Mouse (Mus musculus) thymus, postnatal 14 days (tissue): ENCODE measurements around the gene Sf3a1.
A peak's percentile ranks its signal among the peaks of the same experiment; 100 is the strongest.

ENCODE experiments used
- DNase-seq: peaks from one replicate; pipeline ENCODE4 v3.0.0; 2021

The Sf3a1 gene

GRCm38 (mm10) chr11:4219317-4219751, 59.2 kb downstream of the Sf3a1 start:
- peak; percentile 30 for DNase-seq

- no peak for DNase-seq
Measured at GRCm38 (mm10) chr11:4219908-4220307, 59.8 kb downstream of the Sf3a1 start.

DNA sequence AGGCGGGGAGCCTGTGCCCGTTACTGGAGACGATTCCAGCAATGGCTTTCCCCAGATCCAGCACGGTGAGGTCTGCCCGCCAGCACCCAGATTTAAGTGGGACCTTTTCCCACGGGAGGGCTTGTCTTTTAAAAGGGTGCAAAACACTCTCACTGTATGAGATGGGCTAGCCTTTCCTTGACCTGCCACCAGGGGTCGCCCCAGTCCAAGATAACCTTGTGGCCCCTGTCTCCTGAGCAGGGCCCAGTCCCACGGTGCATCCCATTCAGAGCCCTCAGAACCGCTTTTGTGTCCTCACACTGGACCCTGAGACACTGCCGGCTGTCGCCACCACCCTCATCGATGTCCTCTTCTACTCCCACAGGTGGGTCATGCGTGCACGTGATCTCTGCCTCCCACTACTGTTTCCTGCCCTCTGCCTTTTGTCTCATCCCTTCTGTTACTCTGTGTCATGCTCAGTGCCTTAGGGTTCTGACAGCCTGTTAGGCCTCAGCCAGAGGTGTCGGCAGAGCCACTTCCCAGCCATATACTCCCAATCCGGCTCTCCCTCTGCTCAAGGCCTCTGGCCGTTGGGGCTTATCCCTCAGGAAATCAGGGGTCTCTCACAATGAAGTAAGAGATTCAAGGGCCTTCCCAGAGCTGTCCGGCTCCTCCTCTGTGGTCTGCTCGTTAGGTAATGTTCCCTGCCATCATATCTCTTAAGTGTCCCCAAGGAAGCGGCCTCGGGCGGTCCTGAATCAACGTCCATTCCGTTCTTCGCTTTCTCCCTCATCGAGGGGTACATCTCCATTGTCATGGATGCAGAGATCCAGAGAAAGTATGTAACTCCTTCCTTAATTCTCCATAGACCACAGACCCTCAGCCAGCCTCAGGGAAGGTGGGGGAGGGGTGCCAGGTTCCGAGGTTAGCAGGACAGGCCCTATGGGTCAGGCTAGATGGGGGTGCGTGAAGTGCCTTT, 60.6 kb downstream of the Sf3a1 start:
- peak; percentile 90 for DNase-seq

DNA sequence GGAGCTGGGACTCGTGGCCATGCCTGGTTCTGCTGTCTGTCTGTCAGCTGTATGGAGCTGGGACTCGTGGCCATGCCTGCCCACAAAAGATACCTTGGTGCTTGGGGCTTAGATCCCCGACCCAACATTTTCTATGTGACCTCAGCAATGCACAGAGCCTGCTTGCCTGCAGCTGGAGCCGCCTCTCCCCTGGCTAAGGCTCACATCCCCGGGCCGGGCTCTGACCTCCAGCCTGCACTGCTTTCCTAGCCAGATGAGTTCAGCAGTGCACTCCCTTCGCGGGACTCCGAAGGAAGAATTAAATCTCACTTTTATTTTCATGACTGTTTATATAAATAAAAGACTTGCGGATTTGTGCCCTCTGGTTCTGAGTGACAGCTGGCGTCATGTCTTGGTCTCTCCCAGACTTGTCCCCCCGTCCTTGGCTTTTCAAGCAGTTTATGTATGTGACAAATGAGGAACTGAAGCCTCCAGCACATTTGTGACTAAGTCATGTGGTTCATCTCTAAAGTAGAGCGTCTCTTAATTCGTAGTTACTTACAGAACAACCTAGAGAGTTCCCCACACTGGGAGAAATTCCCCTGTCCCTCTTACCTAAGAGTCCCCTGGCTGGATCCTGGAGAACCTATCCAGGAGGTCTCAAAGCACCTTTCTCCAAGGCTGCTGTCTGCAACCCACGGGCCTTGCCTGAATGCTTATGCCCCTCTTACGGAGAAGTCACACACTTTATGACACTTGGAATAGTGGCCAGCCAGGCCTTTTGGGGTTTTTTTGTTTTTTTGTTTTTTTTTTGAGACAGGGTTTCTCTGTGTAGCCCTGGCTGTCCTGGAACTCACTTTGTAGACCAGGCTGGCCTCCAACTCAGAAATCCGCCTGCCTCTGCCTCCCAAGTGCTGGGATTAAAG, 62.1 kb downstream of the Sf3a1 start:
- DNase-seq, result no peak

- no peak for DNase-seq
Measured at GRCm38 (mm10) chr11:4223393-4224188, 63.4 kb downstream of the Sf3a1 start.

DNA sequence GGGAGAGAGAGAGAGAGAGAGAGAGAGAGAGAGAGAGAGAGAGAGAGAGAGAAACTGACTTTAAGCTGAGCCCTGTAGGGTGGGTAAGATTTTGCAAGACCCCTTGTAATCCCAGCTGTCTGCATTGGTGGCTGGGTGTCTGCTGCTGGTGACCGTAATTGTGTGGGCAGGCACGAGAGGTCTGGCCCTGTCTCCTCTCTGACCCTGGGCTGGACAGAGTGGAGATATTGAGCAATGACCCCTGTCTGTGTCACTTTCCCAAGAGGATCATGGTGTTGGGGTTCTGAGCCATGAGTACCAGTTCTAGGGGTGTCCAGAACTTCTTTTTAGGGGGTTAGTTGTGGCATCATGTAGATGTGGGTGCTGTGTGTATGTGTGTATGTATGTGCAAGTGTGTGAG, 64.1 kb downstream of the Sf3a1 start:
- DNase-seq, result no peak

DNA sequence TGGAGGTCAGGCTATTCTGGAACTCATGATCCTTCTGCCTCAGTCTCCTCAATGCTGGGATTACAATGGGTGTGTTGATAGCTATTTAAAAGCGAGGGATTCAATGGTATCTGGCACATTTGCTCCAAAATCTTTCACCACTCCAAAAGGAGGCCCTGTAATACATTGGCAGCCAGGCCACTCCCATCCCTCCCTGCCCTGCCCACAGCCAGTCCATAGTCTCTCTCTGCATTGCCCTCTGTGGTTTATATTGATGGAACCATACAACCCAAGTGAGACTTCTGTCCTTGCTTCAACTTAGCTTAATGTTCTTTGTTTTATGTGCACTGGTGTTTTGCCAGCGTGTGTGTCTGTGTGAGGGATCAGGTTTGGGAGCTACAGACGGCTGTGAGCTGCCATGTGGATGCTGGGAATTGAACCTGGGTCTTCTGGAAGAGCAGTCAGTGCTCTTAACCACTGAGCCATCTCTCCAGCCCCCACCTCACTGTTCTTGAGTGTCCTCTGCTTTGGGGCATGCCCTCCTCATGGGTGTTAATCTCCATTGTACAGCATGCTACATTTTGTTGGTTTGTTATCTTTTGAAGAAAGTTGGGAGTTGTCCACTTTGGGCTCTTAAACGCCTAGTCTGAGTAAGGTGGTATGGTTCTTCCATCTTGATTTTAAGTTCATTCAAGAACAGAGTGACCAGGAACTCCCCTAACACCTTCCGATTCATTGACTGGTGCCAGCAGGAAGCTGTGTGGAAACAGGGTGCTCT, 66.6 kb downstream of the Sf3a1 start:
- no peak for DNase-seq

- DNase-seq, result no peak
Measured at GRCm38 (mm10) chr11:4228463-4228862, 68.3 kb downstream of the Sf3a1 start.

DNA sequence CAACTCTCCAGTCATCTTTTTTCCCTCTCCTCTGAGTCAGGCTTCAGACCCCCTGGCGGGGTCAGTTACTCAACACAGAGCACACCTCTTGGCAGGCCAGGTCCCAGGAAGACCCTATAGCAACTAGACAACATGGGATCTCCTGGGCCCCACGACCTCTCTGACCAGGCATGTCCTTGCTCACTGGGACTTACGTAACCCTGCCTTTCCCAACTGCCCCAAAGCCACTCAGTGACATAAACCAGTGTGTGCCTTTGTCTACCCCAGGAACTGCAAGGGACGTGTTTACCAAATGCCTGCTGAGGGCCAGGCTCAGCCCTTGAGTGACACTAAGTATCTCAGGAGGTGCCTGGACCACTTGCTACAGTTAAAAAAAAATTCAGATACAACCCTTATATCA, 69.7 kb downstream of the Sf3a1 start:
- no peak for DNase-seq

- DNase-seq, result no peak
Measured at GRCm38 (mm10) chr11:4231435-4231834, 71.3 kb downstream of the Sf3a1 start.
